Mouse (Mus musculus) adrenal gland, postnatal 14 days (tissue): ENCODE measurements at regions not wholly inside any gene's neighbourhood (a gene's known extent, or its start where the extent isn't known, plus 50 kb on each side); places are given as distances from the start of the nearest gene placed in this dataset.
A peak's percentile ranks its signal among the peaks of the same experiment; 100 is the strongest.
"Not testable (repeated sequence)": the region's sequence is repeated elsewhere in the genome, so short reads cannot be mapped to it uniquely, and the experiment has no call there.

Experiments
- DNase-seq: peaks from one replicate; pipeline ENCODE4 v3.0.0; 2021; ENCODE audit warnings: mixed read lengths

DNA sequence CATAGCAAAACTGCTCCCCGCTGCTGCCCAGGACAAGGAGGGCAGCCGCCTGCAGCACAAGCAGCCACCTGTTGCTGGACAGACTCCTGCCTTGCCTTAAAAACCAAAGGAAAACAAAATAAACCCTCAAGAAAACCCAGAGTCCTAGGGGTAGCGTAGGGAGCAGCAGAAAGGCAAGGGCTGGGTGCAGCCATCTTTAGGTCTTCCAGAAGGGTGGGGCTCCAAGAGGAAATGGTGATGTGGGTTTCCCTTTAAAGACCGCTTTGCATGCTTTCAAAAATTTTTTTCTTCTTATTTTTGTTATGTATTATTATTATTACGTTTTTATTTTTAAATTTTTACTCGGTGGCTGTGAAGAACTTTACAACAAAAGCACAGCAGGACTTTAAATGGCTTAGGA is 300.1 kb downstream of the Vrk1 start:
- DNase-seq, result no peak

DNA sequence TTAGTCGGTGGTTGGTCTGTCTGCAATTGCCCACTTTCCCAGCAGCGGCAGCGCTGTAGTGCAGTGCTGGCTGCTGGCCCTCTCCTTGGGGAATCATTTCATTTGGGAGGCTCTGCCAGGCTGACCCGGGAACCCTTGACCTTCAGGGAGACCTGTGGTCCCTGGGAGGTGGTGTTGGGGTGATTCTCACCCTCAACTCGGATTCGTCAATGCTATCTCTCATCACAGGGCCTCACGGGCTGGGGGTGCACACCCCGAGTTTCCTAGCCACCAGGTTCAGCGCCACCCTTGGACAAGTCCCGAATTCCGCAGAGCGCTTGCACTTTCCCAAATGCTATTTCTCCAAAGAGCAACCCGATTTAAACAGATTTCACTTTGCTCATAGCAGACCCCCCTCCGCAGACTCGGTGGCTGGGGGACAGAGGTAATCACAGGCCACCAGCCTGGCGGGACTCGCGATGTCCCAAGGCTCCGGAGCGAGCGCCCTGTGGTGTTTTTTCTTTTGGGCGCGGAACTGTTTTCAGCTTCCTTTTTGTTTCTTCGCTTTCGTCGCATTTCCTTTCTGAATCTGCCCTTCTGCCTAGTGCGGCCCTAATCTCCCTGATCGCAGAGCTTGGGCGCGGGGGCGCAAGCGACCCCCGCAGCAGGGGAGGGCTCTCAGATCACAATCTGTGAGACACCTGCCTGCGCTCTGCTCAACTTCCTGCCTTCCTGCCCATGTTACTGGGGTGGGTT is 300.7 kb downstream of the Vrk1 start:
- peak; percentile 55 for DNase-seq

DNA sequence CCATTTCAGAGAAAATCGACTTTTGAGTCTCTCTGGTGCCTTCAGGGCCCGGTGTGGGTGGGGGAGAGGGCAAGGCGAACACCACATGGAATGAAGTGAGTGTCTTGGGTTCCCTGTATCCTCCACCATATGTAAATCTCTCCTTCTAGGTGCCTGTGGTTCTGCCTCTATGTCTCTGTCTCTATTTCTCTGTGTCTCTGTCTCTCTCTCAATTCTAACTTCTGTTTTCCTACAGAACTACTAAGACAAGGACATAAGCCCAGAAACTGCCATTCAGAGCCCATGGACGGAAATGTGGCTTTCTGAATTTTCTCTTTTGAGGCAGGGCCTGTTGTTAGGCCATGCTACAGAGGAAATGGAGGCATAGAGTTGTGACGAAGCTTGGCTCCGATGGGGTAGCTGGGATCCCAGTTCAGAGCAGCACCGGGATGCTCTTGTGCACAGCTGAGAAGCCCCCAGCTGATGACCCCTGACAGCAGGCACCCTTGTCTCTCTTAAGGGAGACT is 301.3 kb downstream of the Vrk1 start:
- DNase-seq, result no peak

DNA sequence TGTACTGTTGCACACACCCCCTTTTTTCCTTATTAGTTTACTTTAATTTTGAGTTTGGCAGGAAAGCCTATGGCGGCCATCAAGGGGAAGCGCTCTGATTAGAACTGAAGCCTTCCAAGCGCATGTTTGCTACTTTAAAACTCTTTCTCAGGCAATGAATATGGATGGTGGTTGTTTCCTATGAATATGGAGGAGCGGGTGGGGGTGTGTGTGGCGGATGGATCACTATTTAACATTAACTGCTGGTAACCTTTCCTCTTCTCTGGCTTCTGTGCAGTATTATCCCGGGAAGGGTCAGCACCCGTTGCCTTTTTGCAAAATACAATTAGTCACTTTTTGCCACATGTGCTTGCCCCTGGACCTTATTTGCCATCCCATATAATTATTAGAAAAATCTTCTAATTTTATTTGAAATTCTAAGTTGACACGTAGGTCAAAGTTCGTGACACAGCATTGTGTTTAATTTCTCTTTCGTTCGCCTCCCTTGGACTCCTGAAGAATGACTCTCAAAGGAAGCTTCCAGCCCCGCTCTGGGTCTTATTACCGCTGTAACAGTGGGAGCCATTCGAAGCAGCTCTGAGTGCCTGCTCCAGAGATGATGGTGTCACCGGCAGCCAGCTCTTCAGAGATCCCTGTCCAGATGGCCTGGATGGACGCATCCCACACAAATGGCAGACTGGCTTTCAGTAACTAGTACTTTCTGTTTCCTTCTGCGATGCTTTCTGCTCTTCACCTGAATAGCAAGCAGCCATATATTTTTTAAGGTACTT is 302.0 kb downstream of the Vrk1 start:
- DNase-seq, result no peak

DNA sequence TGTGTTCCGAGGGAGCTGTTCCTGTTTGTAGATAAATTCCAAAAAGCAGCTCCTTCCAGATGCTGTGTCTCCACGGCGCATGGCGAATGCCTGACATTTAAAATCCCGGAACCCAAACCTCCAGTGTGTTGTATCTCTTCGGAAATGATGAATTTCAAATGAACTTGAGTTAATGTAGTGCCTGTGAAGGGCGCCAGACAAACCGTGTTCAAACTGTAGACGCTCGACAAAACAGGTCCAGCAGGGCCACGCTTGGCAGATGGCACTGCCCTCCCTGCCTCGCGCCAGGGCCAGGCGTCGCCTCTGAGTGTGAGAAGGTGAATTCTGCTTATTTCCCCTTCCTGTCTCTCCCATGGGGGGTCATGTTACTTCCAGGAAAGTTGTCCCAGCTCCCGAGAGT is 307.7 kb downstream of the Vrk1 start:
- DNase-seq, result no peak

DNA sequence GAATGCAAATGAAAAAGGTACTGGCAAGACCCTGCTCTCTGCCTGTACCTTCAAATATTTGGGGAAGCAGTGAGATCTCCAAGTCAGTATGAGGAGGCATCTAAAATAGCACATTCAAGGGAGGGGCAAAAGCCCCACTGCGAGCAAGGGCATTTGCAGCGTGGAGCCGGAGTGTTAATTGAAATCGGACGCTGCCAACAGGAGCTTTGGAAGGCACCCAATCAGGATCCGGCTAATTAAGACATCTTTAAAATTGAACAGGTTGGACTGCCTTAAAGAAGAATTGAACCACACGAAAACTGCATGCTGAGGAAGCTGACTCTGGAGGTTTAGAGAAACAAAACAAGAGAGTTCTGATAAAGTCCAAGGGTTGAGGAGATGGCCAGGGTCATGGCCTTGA is 311.5 kb downstream of the Vrk1 start:
- no peak for DNase-seq

DNA sequence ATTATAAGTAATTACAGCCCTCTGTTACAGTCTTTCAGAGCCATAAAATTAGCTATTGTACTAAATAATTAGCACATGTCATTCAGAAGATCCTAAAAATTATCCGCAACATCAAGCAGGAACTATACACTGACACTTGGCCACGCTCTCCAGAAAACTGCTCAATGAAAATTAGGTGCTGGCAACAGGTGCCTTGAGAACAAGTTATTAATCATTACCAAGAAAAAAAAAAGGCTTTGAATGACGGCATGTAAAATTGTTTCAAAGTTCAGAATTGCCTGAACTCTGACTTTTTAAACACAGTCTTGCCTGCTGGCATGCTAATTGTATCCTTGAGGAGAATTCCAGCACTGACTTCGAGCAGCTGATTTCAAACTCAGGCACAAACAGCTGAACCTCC is 316.6 kb downstream of the Vrk1 start:
- no peak for DNase-seq

DNA sequence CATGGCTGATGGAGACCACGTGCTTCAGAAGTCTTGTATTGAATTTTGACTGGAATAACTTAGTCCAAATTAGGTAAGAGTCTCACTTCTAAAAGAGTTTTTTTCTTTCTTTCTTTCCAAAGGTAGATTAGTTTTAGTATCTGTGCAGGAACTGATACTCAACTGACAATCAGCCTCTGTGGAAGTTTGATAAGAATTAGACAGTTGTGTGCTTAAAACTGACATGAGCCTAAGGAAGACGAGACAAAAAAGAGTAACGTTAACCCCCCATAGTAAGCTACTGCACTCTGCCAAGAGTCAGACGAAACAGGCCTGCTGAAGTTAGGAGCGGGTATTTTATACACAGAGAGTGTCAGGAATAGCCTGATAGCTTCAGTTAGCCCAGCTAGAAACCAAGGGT is 317.3 kb downstream of the Vrk1 start:
- DNase-seq, result no peak

DNA sequence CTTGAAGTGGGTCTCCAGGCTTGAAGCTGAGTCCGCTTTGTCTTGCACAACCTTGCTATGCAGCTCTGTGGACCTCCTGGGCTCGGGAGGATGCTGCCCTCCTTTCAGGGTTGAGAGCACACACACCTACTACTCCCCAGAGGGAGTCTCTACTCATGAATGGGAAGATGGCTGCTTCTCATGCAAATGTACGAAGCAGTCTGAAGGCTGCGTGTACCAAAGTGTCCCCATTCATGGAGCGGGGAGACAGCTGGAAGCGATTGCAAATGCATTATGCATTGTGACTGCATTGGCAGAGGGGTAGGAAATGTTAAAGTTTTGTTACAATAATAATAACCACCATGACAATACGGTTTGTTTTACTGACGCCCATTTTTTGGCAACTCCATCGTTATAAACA is 347.8 kb downstream of the Vrk1 start:
- DNase-seq, result no peak

DNA sequence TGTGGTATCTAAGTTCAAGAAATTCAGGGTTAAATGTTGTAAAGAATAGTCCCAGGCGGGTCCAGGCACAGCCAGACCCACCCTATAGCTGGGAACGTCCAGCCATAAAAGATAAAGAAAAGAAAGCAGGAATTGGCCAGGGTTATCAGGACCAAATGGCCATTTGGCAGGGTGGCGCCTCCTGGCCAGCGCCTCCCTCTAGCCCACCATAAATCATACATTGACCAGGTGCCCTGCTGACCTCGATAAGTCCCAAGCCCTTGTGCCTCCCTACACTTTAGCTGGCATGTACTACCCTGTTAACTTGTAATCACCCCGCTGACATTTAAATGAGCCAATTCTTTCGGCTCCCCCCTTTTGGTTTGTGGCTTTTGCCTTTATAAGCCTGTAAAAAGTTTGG is 351.6 kb downstream of the Vrk1 start:
- not testable (repeated sequence) for DNase-seq

DNA sequence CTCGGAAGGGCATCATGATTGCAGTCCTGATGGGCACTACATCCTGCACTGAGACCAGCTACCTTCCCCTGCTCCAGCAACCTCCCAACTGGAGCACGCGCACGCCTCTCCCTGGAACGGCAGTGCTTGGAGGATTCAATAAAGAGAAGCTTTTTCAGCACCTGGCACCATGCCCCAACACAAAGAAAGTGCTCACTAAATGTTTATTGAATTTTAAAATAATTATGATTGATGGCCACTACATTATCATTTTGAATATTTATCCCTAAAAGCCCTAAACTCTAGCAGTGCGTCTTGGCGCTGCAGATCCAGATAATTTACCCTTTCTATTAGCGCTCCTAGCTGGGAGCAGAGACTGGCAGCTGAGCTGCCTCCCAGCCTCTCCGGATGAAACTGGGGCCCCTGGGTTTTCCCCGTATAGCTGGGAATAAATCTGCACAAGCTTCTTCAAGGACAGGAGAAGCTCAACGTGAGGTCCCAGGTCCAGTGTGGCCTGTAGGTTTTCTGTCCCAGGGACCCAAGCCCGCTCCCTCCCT is 364.9 kb downstream of the Vrk1 start:
- no peak for DNase-seq

DNA sequence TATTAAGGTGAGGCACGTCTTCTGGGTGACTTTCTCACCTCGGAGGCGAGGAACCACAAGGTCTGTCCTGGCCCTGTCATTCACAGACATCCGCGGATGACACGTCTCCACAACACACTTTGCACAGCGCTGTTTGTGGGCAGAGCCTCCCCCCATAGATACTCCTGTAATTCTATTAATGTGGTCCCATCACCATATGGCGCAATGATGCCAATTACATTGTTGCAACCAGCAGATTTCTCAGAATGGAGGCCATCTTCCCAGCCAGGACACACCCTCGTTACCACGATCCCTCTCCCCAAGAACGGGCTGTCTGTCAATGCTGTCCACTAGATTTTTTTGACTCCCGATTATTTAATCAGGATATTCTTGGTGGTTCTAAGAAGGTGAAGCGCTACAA is 365.9 kb downstream of the Vrk1 start:
- DNase-seq, result no peak

DNA sequence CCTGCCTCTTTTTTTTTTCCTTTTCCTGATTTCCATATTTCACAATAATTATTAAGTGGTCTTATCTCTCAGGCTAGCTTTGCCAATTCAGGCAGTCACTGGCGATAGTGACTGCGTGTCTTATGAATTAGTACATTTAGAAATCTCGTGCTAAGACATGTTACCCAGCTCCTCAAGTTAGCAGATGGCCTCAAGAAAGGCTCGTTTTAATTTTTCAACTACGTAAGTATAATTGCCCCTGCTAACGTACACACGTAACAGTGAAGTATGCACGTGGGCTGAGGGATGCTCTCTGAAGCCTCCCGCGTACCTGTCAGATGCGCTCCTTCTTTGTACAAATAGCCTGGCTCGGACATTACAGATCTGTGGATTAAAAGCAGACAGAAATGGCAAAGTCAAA is 366.8 kb downstream of the Vrk1 start:
- no peak for DNase-seq

DNA sequence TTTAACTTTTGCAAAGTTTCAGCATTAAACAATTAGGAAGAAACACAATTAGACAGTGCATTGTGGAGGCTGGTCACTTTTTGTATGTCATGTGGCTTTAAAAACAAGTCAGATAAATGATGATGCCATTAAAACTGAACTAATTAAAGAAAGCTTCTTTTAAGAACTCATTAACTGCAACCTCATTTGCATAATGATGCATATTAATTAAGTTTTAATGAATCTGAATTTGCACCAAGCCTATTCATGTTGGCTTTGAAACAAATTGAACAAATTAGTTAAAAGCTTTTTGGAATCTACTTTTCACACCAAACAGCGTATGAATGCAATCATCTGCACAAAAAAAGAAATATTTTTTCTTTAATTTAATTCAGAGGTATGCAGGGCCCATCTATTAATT is 367.3 kb downstream of the Vrk1 start:
- DNase-seq, result no peak

DNA sequence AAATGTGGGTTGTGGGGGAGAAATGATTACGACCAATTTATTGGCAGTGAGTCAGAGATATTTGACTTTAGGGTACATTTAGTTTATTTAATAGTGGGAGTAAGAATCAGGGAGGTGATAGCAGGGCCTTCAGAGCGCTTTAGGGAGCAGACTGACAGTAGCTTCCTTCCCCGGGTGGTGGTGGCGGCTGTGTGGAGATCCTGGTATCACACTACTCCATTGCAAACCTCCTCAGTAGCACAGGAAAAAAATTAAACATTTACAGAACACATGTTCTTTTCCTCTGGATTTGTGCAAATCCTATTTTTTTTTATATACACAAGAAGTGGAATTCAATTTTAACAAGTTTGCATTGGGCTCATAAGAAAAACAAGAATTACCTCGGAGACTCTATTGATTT is 367.7 kb downstream of the Vrk1 start:
- DNase-seq, result no peak

DNA sequence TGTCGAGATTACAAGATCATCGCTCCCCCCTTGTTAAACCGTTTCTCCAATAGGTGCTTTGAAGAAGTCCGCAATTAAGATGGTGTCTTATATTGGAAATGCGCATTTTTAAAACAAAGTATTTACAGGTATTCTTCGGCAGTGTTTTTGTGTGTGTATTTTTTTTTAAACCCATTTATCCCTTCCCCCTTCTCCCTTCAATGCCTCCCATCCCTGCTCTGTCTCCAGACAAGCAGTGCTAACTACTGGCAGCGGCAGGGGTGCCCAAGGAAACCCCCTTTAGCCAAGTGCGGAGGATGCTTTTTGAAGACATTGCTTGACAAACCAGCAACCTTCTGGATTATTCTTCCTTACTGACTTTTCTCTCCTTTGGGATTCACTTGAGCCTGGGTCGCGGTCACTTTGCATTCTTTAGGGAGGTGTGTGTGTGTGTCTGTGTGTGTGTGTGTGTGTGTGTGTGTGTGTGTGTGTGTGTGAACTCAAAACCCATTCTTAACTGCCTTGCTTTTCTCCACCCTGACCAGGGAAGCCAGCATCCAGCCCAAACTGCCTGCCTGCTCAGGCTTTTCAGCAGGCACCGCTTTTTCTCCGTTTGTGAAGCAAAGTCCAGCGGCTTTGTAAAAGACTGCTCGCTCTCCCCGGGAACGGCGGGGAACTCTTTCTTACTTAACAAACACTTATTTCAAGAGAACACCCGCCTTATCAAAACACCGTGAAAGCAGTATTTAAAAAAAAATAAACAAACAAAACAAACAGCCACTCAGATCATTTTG is 368.5 kb downstream of the Vrk1 start:
- DNase-seq, result no peak

DNA sequence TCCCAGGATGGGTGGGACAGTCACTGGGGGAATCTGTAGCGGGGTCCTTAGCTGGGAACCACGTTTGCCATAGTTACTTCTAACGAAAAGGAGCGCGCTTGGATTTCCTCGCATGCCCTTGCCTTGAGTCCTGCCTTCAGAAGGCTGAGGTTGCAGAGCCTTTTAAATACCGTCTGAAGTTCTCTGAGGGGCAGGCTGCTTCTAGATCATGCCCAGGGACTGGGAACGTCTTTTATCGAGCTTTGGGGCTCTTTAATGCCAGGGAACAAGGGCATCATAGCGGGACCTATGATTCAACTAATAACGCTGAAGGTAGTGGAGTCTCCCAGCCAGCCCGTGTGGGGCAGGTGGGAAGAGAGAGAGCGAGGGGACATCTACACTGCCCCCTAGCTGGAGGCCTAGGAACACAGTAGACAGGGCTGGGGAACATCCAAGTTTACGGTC is 369.1 kb downstream of the Vrk1 start:
- peak; percentile 40 for DNase-seq

DNA sequence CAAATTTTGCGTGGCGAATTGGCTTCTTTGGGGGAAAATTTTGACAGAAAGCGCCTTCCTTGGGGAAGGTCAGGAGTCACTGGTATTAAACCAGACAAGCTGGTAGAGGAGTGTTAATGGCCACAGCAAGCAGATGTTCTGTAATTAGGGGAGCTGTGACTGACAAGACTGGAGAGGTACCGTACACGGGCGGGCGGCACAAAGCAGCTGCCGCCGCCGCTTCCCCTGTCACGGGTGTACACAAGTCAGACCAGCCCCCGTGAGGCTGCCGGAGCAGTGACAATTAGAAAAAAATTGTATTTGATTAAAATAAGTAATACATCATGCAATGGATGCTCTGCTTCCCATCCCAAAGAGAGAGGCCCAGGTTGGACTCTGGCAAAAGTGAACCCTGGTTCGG is 369.8 kb downstream of the Vrk1 start:
- DNase-seq, result no peak

DNA sequence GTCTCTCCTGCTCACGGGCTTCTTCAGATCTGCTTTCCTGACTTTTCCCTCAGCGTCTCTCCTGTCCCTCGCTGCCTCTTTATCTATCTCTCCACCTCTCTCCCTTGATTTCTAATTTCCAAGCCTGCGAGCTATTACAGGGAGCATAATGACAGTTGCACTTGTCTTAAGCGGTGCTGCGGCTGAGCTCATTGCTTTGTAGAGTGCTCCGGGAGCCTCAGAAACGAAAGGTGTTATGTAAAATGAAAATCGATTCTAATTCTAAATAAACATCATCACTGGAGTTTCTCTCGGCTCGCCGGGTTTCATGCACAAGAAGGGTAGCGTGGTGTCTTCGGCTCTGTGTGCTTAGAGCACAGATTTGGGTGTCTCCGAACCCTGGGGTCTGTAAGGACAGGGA is 371.8 kb downstream of the Vrk1 start:
- DNase-seq, result no peak

DNA sequence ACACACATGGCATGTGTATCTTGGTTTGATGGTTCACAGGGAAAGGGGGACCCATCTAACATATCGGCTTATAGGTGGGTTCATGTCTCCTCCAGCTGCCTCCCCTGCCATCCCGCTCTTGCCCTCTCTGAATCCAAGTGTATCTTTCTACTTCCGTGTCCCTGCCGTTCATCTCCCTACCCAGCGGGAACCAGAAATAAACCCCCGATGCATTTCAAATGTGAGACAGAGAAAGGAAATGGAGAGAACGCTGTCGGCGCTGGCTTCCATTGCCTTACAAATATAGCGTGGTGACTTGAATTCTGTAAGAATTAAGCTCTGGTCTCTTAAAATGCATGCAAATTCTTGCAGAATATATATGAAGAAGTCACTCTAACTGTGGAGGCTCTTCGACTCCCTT is 379.2 kb downstream of the Vrk1 start:
- DNase-seq, result no peak

DNA sequence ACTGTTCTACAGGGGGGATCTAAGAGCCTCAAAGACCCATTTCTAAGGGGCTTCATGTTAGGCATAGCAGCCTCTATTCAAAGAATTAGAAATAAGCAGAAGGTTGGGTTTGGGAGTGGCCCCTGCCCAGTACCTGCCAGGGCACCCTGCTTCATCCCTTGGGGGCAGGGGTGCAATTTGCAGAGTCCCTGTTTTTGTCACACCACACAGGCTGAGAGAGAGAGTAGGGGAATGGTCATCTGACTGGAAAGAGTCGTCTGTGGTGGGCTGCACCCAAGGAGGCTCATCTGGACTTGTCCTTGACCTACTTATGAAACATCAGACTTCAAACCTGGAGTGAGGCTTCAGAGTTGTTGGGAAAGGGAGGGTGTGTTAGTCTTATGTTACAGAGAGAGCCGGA is 382.3 kb downstream of the Vrk1 start:
- DNase-seq, result no peak

DNA sequence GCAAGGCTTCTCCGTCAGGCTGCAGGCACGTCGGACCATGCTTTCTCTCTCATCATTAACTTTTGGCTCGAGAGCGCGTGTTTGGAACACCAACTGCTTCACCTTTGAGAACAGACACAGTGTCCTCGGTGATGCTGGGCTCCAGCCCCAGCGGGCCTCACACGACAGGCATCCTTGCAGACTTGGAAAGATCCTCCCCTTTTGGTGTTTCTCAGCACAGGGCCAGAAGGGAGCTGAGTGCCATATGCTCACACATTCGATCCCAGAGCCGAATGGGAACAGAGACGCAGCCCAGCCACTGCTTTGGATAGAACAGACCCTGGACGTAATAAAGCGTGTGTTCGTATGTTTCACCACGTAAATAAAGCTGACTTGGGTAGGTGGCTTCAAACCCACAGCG is 389.1 kb downstream of the Vrk1 start:
- DNase-seq, result no peak

DNA sequence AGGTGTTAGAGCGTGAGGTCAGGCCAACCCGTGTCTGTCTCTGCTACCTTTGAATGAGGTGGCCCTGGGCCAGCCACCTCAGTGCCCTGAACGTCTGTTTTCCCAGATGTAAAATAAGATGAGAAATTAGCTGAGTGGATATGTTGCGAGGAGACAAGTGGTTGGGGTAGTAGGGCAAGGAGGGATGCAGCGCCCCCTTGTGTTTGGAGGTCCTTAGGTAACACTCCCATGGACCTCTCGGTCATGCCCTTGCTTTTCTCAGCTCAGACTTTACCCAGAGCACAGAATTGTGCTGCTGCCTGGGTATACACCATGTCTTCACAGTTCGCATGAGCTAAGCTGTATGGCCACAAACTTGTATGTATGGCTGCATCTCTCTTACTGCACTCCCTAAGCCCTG is 401.0 kb downstream of the Vrk1 start:
- DNase-seq, result peak; percentile 7
